Mouse (Mus musculus) stomach, postnatal 0 days (tissue): ENCODE measurements around the gene 2700049A03Rik.

Experiments used
- CTCF ChIP-seq: IDR thresholded peaks from 2 replicates; pipeline ENCODE4 v1.5.1; 2016; ENCODE audit warnings: antibody characterized with exemption, low read depth, mild to moderate bottlenecking, moderate library complexity
- EP300 ChIP-seq: optimal IDR thresholded peaks from 2 replicates; pipeline ENCODE3; 2016; ENCODE audit warnings: antibody characterized with exemption

DNA sequence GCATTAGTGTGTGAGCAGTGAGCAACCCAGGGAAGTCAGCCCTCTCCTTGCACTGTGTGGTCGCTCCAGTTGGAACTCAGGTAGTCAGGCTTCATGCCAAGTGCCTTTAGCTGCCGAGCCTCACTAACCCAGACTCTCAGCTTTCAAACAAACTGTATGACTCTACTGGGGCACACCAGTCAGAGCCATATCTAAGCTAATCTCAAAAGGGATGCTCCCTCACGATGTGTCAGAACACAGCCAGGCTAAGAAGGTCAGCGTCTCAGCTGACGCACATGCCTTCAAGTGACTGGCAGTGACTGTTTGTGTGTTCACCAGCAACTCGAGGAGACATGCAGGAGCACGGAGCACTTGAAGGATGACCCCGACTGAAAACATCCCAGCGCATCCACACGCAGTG, 13.9 kb upstream of the 2700049A03Rik start:
- TF ChIP-seq CTCF (no peak), EP300 (no peak)
